In genomic region chr8:124143871-124144618, GRCm38 (mm10) we compare ENCODE assay signal across 21 mouse cellular contexts.
DNase-seq lines count a peak whose midpoint lies in the region; ATAC-seq lines count a peak whose summit lies in the region.
"Had no signal": no experiment of that assay in that cellular context is flagged by ENCODE, and none has a peak within 500 bp of the region (broad histone marks: within the 10 kb centered on the region; RNA-seq: fewer than 3 reads in every experiment).

No protein-coding gene starts in this region.

- H3K9me3 ChIP-seq in forebrain, embryonic 13.5 days (replicated peaks): no peaks in the 10 kb centered on the region
- H3K9me3 ChIP-seq: limb, embryonic 10.5 days; midbrain, embryonic 10.5 days had no signal

- peak overlapping the region; percentile 20; the same call in 1 of the 2 replicates for H3K4me2 ChIP-seq in forebrain, embryonic 13.5 days
- H3K4me2 ChIP-seq: liver, embryonic 11.5 days; lung, embryonic 14.5 days had no signal

- no peaks in the 10 kb centered on the region for H3K36me3 ChIP-seq in forebrain, embryonic 13.5 days (ENCODE audit: poor library complexity, severe bottlenecking)
- H3K36me3 ChIP-seq: limb, embryonic 10.5 days; midbrain, embryonic 10.5 days had no signal

- peak overlapping the region; percentile 10; the same call in 1 of the 2 replicates for H3K27ac ChIP-seq in forebrain, embryonic 13.5 days
- H3K27ac ChIP-seq: limb, embryonic 10.5 days; midbrain, embryonic 10.5 days had no signal

- peaks cover 48% of the 10 kb centered on the region for H3K4me1 ChIP-seq in forebrain, embryonic 13.5 days

- H3K9ac ChIP-seq in forebrain, embryonic 13.5 days: no peak overlapping the region
- H3K9ac ChIP-seq: lung, embryonic 14.5 days had no signal

- DNase-seq in heart, adult 11 months: peak; percentile 64
- DNase-seq in heart, postnatal 25 days (ENCODE audit: low spot score): no peak
- DNase-seq in right cerebral cortex, postnatal 10 days (ENCODE audit: low spot score in 2 of 2): peak; percentile 21 to 23
- DNase-seq in right cerebral cortex, postnatal 14 days: no peak
- DNase-seq in retina, embryonic 14.5 days (ENCODE audit: low spot score): peak; percentile 32
- no peak for DNase-seq in left cerebral cortex, postnatal 14 days (ENCODE audit: low spot score in 2 of 2)
- no peak for DNase-seq in left cerebral cortex, adult 8-10 months (ENCODE audit: low spot score in 2 of 2)
- DNase-seq: adrenal gland, postnatal 14 days; cerebellum, adult 9-11 months; gastrocnemius, postnatal 25 days; layer of hippocampus, postnatal 36 days; lung, embryonic 14.5 days; lung, postnatal 4 days had no signal

- H3K4me3 ChIP-seq in forebrain, embryonic 13.5 days: no peak overlapping the region
- H3K4me3 ChIP-seq: limb, embryonic 10.5 days; midbrain, embryonic 10.5 days; myocyte had no signal

- intact Hi-C loops in heart, postnatal 25 days (cut with DNase I): no loop called here
- intact Hi-C loops in left cerebral cortex, postnatal 14 days (cut with DNase I): no loop called here

- 42% methylated on average over 16 of the region's 16 CpGs for WGBS in forebrain, embryonic 13.5 days

- no peak for ATAC-seq in forebrain, embryonic 13.5 days
- ATAC-seq: activated CD4-positive, CD25-positive, alpha-beta regulatory T cell, adult 4 months; inflammation-experienced regulatory T-cells, adult 6 months had no signal

- H3K27me3 ChIP-seq in forebrain, embryonic 13.5 days: peaks cover 28% of the 10 kb centered on the region
- H3K27me3 ChIP-seq: CH12.LX had no signal

Comparison
In these comparisons a context has a peak if more than half of its experiments do, and no peak if none do; other contexts are left out.
1. DNase-seq: peak in heart, adult 11 months (single experiment), right cerebral cortex, postnatal 10 days (2 of 2) and retina, embryonic 14.5 days (single experiment); none in heart, postnatal 25 days (single experiment), right cerebral cortex, postnatal 14 days (single experiment), left cerebral cortex, postnatal 14 days (0 of 2) and left cerebral cortex, adult 8-10 months (0 of 2).